Mouse (Mus musculus): ENCODE measurements around the gene Fkbp9.

DNA sequence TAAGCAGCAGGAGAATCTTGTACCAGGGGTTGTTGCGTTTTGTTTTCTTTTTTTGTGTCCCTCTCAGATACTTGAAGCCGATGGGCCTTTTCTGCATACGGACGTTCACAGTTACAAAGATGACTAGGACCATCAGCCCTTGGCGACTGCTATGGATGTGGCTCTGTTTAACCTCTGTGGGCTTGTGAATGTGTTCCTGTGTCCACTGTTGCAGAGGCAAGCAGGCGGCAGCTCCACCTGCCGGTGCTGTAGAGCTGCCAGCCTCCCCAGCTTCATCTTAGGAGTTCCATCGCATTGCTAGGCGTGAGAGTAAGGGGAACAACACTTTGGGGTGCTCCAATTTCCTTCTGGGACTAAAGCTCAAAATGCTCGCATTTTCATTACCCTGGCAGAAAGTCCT lies 3.7 kb downstream of the Fkbp9 start:
- TF ChIP-seq CTCF (IDR thresholded peaks at IDR 0.05; ENCODE audit: extremely low read depth, insufficient read length, insufficient replicate concordance, low read depth, low read length) (no peak), POLR2A (IDR thresholded peaks at IDR 0.05; ENCODE audit: low read depth, low read length) (no peak)

All from small intestine, adult 2 months (tissue).